Mouse (Mus musculus) limb, embryonic 15.5 days (tissue): ENCODE data around the gene Taok1. TPM values are rescaled to one million over a fixed set of nuclear protein-coding genes. Genes with fewer than 3 reads are reported as not detected.
"Not testable (repeated sequence)": the region's sequence is repeated elsewhere in the genome, so short reads cannot be mapped to it uniquely, and the experiment has no call there.

Experiments used
- ATAC-seq: fragments of 200-750 bp; cut with Nextera tagmentation; 2 replicates; pipeline ENCODE4 v1.8.0; 2017; ENCODE audit warnings: low read depth, moderate TSS enrichment; ENCODE audit not compliant: insufficient number of reproducible peaks, low FRiP score, low TSS enrichment
- H3K27ac ChIP-seq: fragments of 300-500 bp; sonication (generic); 2 replicates; pipeline ENCODE4 v1.5.1; 2015; ENCODE audit warnings: moderate library complexity, mild to moderate bottlenecking, inconsistent platforms
- H3K27me3 ChIP-seq: fragments of 300-500 bp; sonication (generic); 2 replicates; pipeline ENCODE4 v1.6.1; 2015; ENCODE audit warnings: inconsistent platforms
- H3K36me3 ChIP-seq: fragments of 300-500 bp; sonication (generic); 2 replicates; pipeline ENCODE4 v1.6.1; 2015; ENCODE audit warnings: inconsistent platforms
- H3K4me1 ChIP-seq: fragments of 300-500 bp; sonication (generic); 2 replicates; pipeline ENCODE4 v1.6.1; 2015; ENCODE audit warnings: inconsistent platforms
- H3K4me2 ChIP-seq: fragments of 300-500 bp; sonication (generic); 2 replicates; pipeline ENCODE4 v1.6.1; 2015; ENCODE audit warnings: mild to moderate bottlenecking, inconsistent platforms
- H3K4me3 ChIP-seq: fragments of 300-500 bp; sonication (generic); 2 replicates; pipeline ENCODE4 v1.5.1; 2015; ENCODE audit warnings: mild to moderate bottlenecking, inconsistent platforms
- H3K9ac ChIP-seq: fragments of 300-500 bp; sonication (generic); 2 replicates; pipeline ENCODE4 v1.6.1; 2015; ENCODE audit warnings: inconsistent platforms
- H3K9me3 ChIP-seq: fragments of 300-500 bp; sonication (generic); 2 replicates; pipeline ENCODE4 v1.6.1; 2016; ENCODE audit warnings: inconsistent platforms
- WGBS: fragments of 180-500 bp; shearing (Covaris S2); methylation state at CpG from one replicate; pipeline ENCODE4 v1.1.7; 2015; 5-methylcytosine and 5-hydroxymethylcytosine counted together
- polyA plus RNA-seq: library from polyadenylated mRNA; unstranded; fragments of >200 nt; fragmentation: Nextera tagmentation; extraction: Ambion mirVana; gene quantifications from 2 replicates; pipeline ENCODE4 v1.2.1, GENCODE M21; 2015

Gene Taok1
- polyA plus RNA-seq, 1 experiment from 2014 or later, result 13.3 TPM

- Histone ChIP-seq H3K27me3 (no peaks in the 10 kb centered on the region), H3K36me3 (peaks cover 25% of the 10 kb centered on the region), H3K27ac (no peak overlapping the region), H3K4me2 (no peak overlapping the region), H3K9me3 (no peaks in the 10 kb centered on the region), H3K4me1 (no peaks in the 10 kb centered on the region), H3K9ac (no peak overlapping the region), H3K4me3 (no peak overlapping the region)
- no peak for ATAC-seq
- WGBS, result 77% methylated on average over 4 of the region's 4 CpGs
Observed at GRCm38 (mm10) chr11:77532202-77532846, 75.3 kb downstream of the Taok1 start.

GRCm38 (mm10) chr11:77530862-77531261 lies 76.8 kb downstream of the Taok1 start:
- ATAC-seq, result no peak
- no peak overlapping the region for H3K4me2 ChIP-seq
- 82% methylated on average over 2 of the region's 2 CpGs for WGBS
- no peak overlapping the region for H3K4me3 ChIP-seq
- H3K27ac ChIP-seq, result no peak overlapping the region
- H3K9ac ChIP-seq, result no peak overlapping the region
- no peaks in the 10 kb centered on the region for H3K27me3 ChIP-seq
- no peaks in the 10 kb centered on the region for H3K4me1 ChIP-seq
- 0 out of 2 replicates have a peak, but pooled peaks cover 14% of the 10 kb centered on the region for H3K36me3 ChIP-seq
- no peaks in the 10 kb centered on the region for H3K9me3 ChIP-seq

GRCm38 (mm10) chr11:77529644-77530043 lies 78.0 kb downstream of the Taok1 start:
- Histone ChIP-seq H3K36me3 (0 out of 2 replicates have a peak, but pooled peaks cover 8% of the 10 kb centered on the region), H3K9me3 (no peaks in the 10 kb centered on the region), H3K4me2 (no peak overlapping the region), H3K9ac (no peak overlapping the region), H3K4me3 (no peak overlapping the region), H3K27me3 (no peaks in the 10 kb centered on the region), H3K4me1 (no peaks in the 10 kb centered on the region), H3K27ac (no peak overlapping the region)
- ATAC-seq, result no peak
- WGBS, result 88% methylated on average over 3 of the region's 3 CpGs

GRCm38 (mm10) chr11:77528420-77528819 lies 79.2 kb downstream of the Taok1 start:
- not testable (repeated sequence) for ATAC-seq, H3K27me3 ChIP-seq, H3K4me1 ChIP-seq, H3K9me3 ChIP-seq, H3K36me3 ChIP-seq, H3K27ac ChIP-seq, H3K4me2 ChIP-seq, H3K9ac ChIP-seq, H3K4me3 ChIP-seq
- 89% methylated on average over 3 of the region's 3 CpGs for WGBS

GRCm38 (mm10) chr11:77525804-77526486 lies 81.7 kb downstream of the Taok1 start:
- no peak overlapping the region for H3K9ac ChIP-seq
- ATAC-seq, result no peak
- 78% methylated on average over 3 of the region's 3 CpGs for WGBS

GRCm38 (mm10) chr11:77520601-77521529 lies 86.8 kb downstream of the Taok1 start:
- no peak for ATAC-seq
- H3K27me3 ChIP-seq, result peaks cover 21% of the 10 kb centered on the region
- H3K27ac ChIP-seq, result no peak overlapping the region
- H3K4me2 ChIP-seq, result no peak overlapping the region
- H3K9ac ChIP-seq, result no peak overlapping the region
- H3K4me3 ChIP-seq, result no peak overlapping the region
- peaks cover 5% of the 10 kb centered on the region for H3K4me1 ChIP-seq
- H3K36me3 ChIP-seq, result no peaks in the 10 kb centered on the region
- H3K9me3 ChIP-seq, result no peaks in the 10 kb centered on the region
- 52% methylated on average over 5 of the region's 5 CpGs for WGBS

More at GRCm38 (mm10) chr11:77525804-77526486, 81.7 kb downstream of the Taok1 start:
- no peaks in the 10 kb centered on the region for H3K27me3 ChIP-seq
- no peak overlapping the region for H3K27ac ChIP-seq
- no peak overlapping the region for H3K4me3 ChIP-seq
- no peaks in the 10 kb centered on the region for H3K4me1 ChIP-seq
- H3K36me3 ChIP-seq, result no peaks in the 10 kb centered on the region
- H3K4me2 ChIP-seq, result no peak overlapping the region
- no peaks in the 10 kb centered on the region for H3K9me3 ChIP-seq

GRCm38 (mm10) chr11:77519043-77519442 lies 88.6 kb downstream of the Taok1 start, which contains the start of gene Gm10392:
Gene Gm10392 (minus strand): TSS chr11:77519198.
- no peak for ATAC-seq
- H3K4me2 ChIP-seq, result no peak within 1 kb of the TSS
- no peak within 1 kb of the TSS for H3K9ac ChIP-seq

GRCm38 (mm10) chr11:77518051-77518798 lies 89.4 kb downstream of the Taok1 start:
- peaks cover 30% of the 10 kb centered on the region for H3K27me3 ChIP-seq
- no peaks in the 10 kb centered on the region for H3K9me3 ChIP-seq
- H3K9ac ChIP-seq, result no peak overlapping the region
- 77% methylated on average over 27 of the region's 27 CpGs for WGBS
- no peak overlapping the region for H3K27ac ChIP-seq
- no peaks in the 10 kb centered on the region for H3K36me3 ChIP-seq
- no peak overlapping the region for H3K4me2 ChIP-seq
- H3K4me1 ChIP-seq, result peaks cover 30% of the 10 kb centered on the region
- no peak for ATAC-seq
- no peak overlapping the region for H3K4me3 ChIP-seq

More at GRCm38 (mm10) chr11:77519043-77519442, 88.6 kb downstream of the Taok1 start, which contains the start of gene Gm10392:
- Histone ChIP-seq H3K4me1 (peaks cover 23% of the 10 kb centered on the region), H3K27me3 (peaks cover 30% of the 10 kb centered on the region), H3K4me3 (no peak within 1 kb of the TSS), H3K9me3 (no peaks in the 10 kb centered on the region), H3K27ac (no peak within 1 kb of the TSS), H3K36me3 (no peaks in the 10 kb centered on the region)
- 63% methylated on average over 5 of the region's 5 CpGs for WGBS

GRCm38 (mm10) chr11:77516553-77517425 lies 90.8 kb downstream of the Taok1 start:
- Histone ChIP-seq H3K9me3 (no peaks in the 10 kb centered on the region), H3K27me3 (peaks cover 30% of the 10 kb centered on the region), H3K27ac (no peak overlapping the region), H3K4me3 (no peak overlapping the region), H3K4me1 (peaks cover 35% of the 10 kb centered on the region), H3K9ac (no peak overlapping the region), H3K4me2 (no peak overlapping the region), H3K36me3 (no peaks in the 10 kb centered on the region)
- ATAC-seq, result no peak
- 68% methylated on average over 5 of the region's 5 CpGs for WGBS

GRCm38 (mm10) chr11:77515637-77516552 lies 91.7 kb downstream of the Taok1 start, which contains the start of gene Trp53i13:
Gene Trp53i13 (minus strand): TSS chr11:77515980.
- 8% methylated on average over 39 of the region's 39 CpGs for WGBS
- Histone ChIP-seq H3K4me1 (peaks cover 40% of the 10 kb centered on the region), H3K27ac (no peak within 1 kb of the TSS), H3K4me2 (peak within 1 kb of the TSS; percentile 97), H3K27me3 (peaks cover 30% of the 10 kb centered on the region), H3K9ac (peak within 1 kb of the TSS; percentile 41), H3K36me3 (no peaks in the 10 kb centered on the region), H3K9me3 (no peaks in the 10 kb centered on the region), H3K4me3 (peak within 1 kb of the TSS; percentile 72)
- no peak for ATAC-seq
